Mouse (Mus musculus): Measurements from ENCODE around the gene Ubtd1.

Ubtd1 gene

GRCm38 (mm10) chr19:41994023-41994422 is 12.5 kb downstream of the Ubtd1 start:
- no peak for DNase-seq (ENCODE audit: low spot score in 2 of 2)

- no peak for DNase-seq (ENCODE audit: low spot score in 2 of 2)
Measured at GRCm38 (mm10) chr19:41995483-41995882, 13.9 kb downstream of the Ubtd1 start.

- no peak for DNase-seq (ENCODE audit: low spot score in 2 of 2)
Measured at GRCm38 (mm10) chr19:41997090-41997489, 15.5 kb downstream of the Ubtd1 start.

GRCm38 (mm10) chr19:41998770-41999548 is 17.4 kb downstream of the Ubtd1 start:
- DNase-seq (ENCODE audit: low spot score in 2 of 2) = no peak

- DNase-seq (ENCODE audit: low spot score in 2 of 2) = no peak
Measured at GRCm38 (mm10) chr19:41999688-42000283, 18.2 kb downstream of the Ubtd1 start.

GRCm38 (mm10) chr19:42000446-42000958 is 18.9 kb downstream of the Ubtd1 start:
- no peak for DNase-seq (ENCODE audit: low spot score in 2 of 2)

- DNase-seq (ENCODE audit: low spot score in 2 of 2) = no peak
Measured at GRCm38 (mm10) chr19:42001253-42001980, 19.9 kb downstream of the Ubtd1 start.

GRCm38 (mm10) chr19:42004258-42004657 is 22.7 kb downstream of the Ubtd1 start:
- no peak for DNase-seq (ENCODE audit: low spot score in 2 of 2)

- DNase-seq (ENCODE audit: low spot score in 2 of 2) = no peak
Measured at GRCm38 (mm10) chr19:42005616-42006015, 24.1 kb downstream of the Ubtd1 start.

GRCm38 (mm10) chr19:42006568-42006967 is 25.0 kb downstream of the Ubtd1 start:
- no peak for DNase-seq (ENCODE audit: low spot score in 2 of 2)

GRCm38 (mm10) chr19:42008586-42008985 is 27.0 kb downstream of the Ubtd1 start:
- DNase-seq (ENCODE audit: low spot score in 2 of 2) = no peak

GRCm38 (mm10) chr19:42009067-42009466 is 27.5 kb downstream of the Ubtd1 start:
- DNase-seq (ENCODE audit: low spot score in 2 of 2) = no peak

GRCm38 (mm10) chr19:42010436-42010835 is 28.9 kb downstream of the Ubtd1 start:
- no peak for DNase-seq (ENCODE audit: low spot score in 2 of 2)

- no peak for DNase-seq (ENCODE audit: low spot score in 2 of 2)
Measured at GRCm38 (mm10) chr19:42011123-42011522, 29.6 kb downstream of the Ubtd1 start.

- DNase-seq (ENCODE audit: low spot score in 2 of 2) = no peak
Measured at GRCm38 (mm10) chr19:42014231-42014825, 32.8 kb downstream of the Ubtd1 start.

- DNase-seq (ENCODE audit: low spot score in 2 of 2) = no peak
Measured at GRCm38 (mm10) chr19:42015001-42015400, 33.4 kb downstream of the Ubtd1 start.

- no peak for DNase-seq (ENCODE audit: low spot score in 2 of 2)
Measured at GRCm38 (mm10) chr19:42016251-42016650, 34.7 kb downstream of the Ubtd1 start.

- no peak for DNase-seq (ENCODE audit: low spot score in 2 of 2)
Measured at GRCm38 (mm10) chr19:42016840-42017239, 35.3 kb downstream of the Ubtd1 start.

GRCm38 (mm10) chr19:42017399-42018247 is 36.1 kb downstream of the Ubtd1 start:
- DNase-seq (ENCODE audit: low spot score in 2 of 2) = no peak

GRCm38 (mm10) chr19:42019011-42019522 is 37.5 kb downstream of the Ubtd1 start:
- no peak for DNase-seq (ENCODE audit: low spot score in 2 of 2)
